Mouse (Mus musculus): ENCODE data around the gene Mapk6. TPM values are rescaled to one million over a fixed set of nuclear protein-coding genes. Genes with fewer than 3 reads are reported as not detected.

The Mapk6 gene
- total and polyA plus RNA-seq, 3 experiments = 19.6 to 91.0 (median 44.1) TPM

DNA sequence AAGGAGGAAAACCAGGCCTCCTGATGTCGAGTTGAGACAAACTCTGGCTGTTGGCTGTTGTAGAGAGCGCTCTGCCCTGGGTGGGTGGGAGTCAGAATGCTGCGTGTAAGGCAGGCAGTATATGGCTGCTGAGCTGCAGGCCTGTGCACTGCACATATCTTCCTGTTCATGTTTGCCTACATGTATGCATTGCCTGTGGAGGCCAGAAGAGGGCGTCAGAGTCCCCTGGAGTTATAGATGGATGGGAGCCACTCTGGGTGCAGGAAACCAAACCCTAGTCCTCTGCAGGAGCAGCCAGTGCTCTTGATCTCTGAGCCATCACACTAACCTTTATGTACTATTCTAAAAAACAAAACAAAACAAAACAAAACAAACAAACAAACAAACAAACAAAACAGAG is 75.4 kb downstream of the Mapk6 start:
- Histone ChIP-seq H3K4me3 (ENCODE audit: control insufficient read depth in 1 of 2, insufficient read depth in 1 of 2, low read depth in 2 of 2, low read length in 2 of 2) (no peak overlapping the region), H3K36me3 (ENCODE audit: control insufficient read depth in 1 of 2, insufficient read depth in 2 of 2, low read length in 2 of 2) (no peaks in the 10 kb centered on the region)

GRCm38 (mm10) chr9:75330821-75331220 is 79.0 kb downstream of the Mapk6 start:
- Histone ChIP-seq H3K4me3 (ENCODE audit: control insufficient read depth in 1 of 2, insufficient read depth in 1 of 2, low read depth in 2 of 2, low read length in 2 of 2) (no peak overlapping the region), H3K9me3 (replicated peaks; ENCODE audit: insufficient read depth, low read length) (no peaks in the 10 kb centered on the region), H3K4me1 (ENCODE audit: control insufficient read depth in 1 of 2, insufficient read depth in 2 of 2, low read length in 2 of 2) (no peaks in the 10 kb centered on the region), H3K27ac (ENCODE audit: control insufficient read depth, low read depth, low read length) (no peak overlapping the region), H3K36me3 (ENCODE audit: control insufficient read depth in 1 of 2, insufficient read depth in 2 of 2, low read length in 2 of 2) (no peaks in the 10 kb centered on the region), H3K9ac (ENCODE audit: control insufficient read depth, low read depth, low read length, poor library complexity, severe bottlenecking) (no peak overlapping the region), H3K79me2 (ENCODE audit: control insufficient read depth, insufficient read depth, low read length, poor library complexity) (no peaks in the 10 kb centered on the region), H3K27me3 (ENCODE audit: control insufficient read depth in 1 of 2, insufficient read depth in 2 of 2, low read length in 2 of 2) (no peaks in the 10 kb centered on the region)
- DNase-seq (ENCODE audit: low read depth, low spot score) = no peak
- TF ChIP-seq CHD1 (IDR thresholded peaks at IDR 0.05; ENCODE audit: low read depth, low read length) = no peak
- TF ChIP-seq RAD21 (IDR thresholded peaks at IDR 0.05; ENCODE audit: low read depth, low read length) = no peak
- TF ChIP-seq GABPA (IDR thresholded peaks at IDR 0.05; ENCODE audit: low read depth, low read length) = no peak
- TF ChIP-seq NRF1 (IDR thresholded peaks at IDR 0.05; ENCODE audit: insufficient read depth, low read depth, low read length, poor library complexity, severe bottlenecking) = no peak
- no peak for TF ChIP-seq SMC3 (IDR thresholded peaks at IDR 0.05; ENCODE audit: low read depth, low read length)
- TF ChIP-seq MAFK (IDR thresholded peaks at IDR 0.05; ENCODE audit: borderline replicate concordance, low read depth, low read length) = no peak
- no peak for TF ChIP-seq MYC (IDR thresholded peaks at IDR 0.05; ENCODE audit: low read depth, low read length)
- no peak for TF ChIP-seq RCOR1 (IDR thresholded peaks at IDR 0.05; ENCODE audit: low read depth, low read length)
- TF ChIP-seq MYB (IDR thresholded peaks at IDR 0.05; ENCODE audit: low read depth, low read length) = no peak
- no peak for TF ChIP-seq E2F4 (IDR thresholded peaks at IDR 0.05; ENCODE audit: borderline replicate concordance, low read depth, low read length)

More for the DNA sequence above, 75.4 kb downstream of the Mapk6 start:
- TF ChIP-seq SMC3 (IDR thresholded peaks at IDR 0.05; ENCODE audit: low read depth, low read length) (peak; percentile 24), UBTF (IDR thresholded peaks at IDR 0.05; ENCODE audit: borderline replicate concordance, insufficient read depth, low read depth, low read length) (no peak), GABPA (IDR thresholded peaks at IDR 0.05; ENCODE audit: low read depth, low read length) (no peak), SIN3A (IDR thresholded peaks at IDR 0.05; ENCODE audit: low read length) (no peak), RAD21 (IDR thresholded peaks at IDR 0.05; ENCODE audit: low read depth, low read length) (peak; percentile 18; the same call in 1 of the 2 replicates), NELFE (IDR thresholded peaks at IDR 0.05; ENCODE audit: low read depth, low read length) (no peak), NRF1 (IDR thresholded peaks at IDR 0.05; ENCODE audit: insufficient read depth, low read depth, low read length, poor library complexity, severe bottlenecking) (no peak), CTCF (IDR thresholded peaks at IDR 0.05 in 2 of 3, conservative IDR thresholded peaks at IDR 0.05 in 1 of 3; ENCODE audit: control insufficient read depth in 1 of 3, insufficient read depth in 1 of 3, low read depth in 2 of 3, low read length in 3 of 3, poor library complexity in 1 of 3, severe bottlenecking in 1 of 3) (peak; percentile 39 to 45 (median 44); a peak in 5 of 6 replicates)
- H3K9me3 ChIP-seq (replicated peaks; ENCODE audit: insufficient read depth, low read length) = no peaks in the 10 kb centered on the region
- H3K9ac ChIP-seq (ENCODE audit: control insufficient read depth, low read depth, low read length, poor library complexity, severe bottlenecking) = no peak overlapping the region
- DNase-seq (ENCODE audit: low read depth, low spot score) = peak; percentile 26
- H3K79me2 ChIP-seq (ENCODE audit: control insufficient read depth, insufficient read depth, low read length, poor library complexity) = no peaks in the 10 kb centered on the region
- no peaks in the 10 kb centered on the region for H3K27me3 ChIP-seq (ENCODE audit: control insufficient read depth in 1 of 2, insufficient read depth in 2 of 2, low read length in 2 of 2)
- H3K27ac ChIP-seq (ENCODE audit: control insufficient read depth, low read depth, low read length) = no peak overlapping the region
- no peaks in the 10 kb centered on the region for H3K4me1 ChIP-seq (ENCODE audit: control insufficient read depth in 1 of 2, insufficient read depth in 2 of 2, low read length in 2 of 2)

- Histone ChIP-seq H3K36me3 (ENCODE audit: control insufficient read depth in 1 of 2, insufficient read depth in 2 of 2, low read length in 2 of 2) (no peaks in the 10 kb centered on the region), H3K4me1 (ENCODE audit: control insufficient read depth in 1 of 2, insufficient read depth in 2 of 2, low read length in 2 of 2) (no peaks in the 10 kb centered on the region), H3K27me3 (ENCODE audit: control insufficient read depth in 1 of 2, insufficient read depth in 2 of 2, low read length in 2 of 2) (no peaks in the 10 kb centered on the region), H3K9ac (ENCODE audit: control insufficient read depth, low read depth, low read length, poor library complexity, severe bottlenecking) (no peak overlapping the region), H3K27ac (ENCODE audit: control insufficient read depth, low read depth, low read length) (no peak overlapping the region), H3K4me3 (ENCODE audit: control insufficient read depth in 1 of 2, insufficient read depth in 1 of 2, low read depth in 2 of 2, low read length in 2 of 2) (no peak overlapping the region), H3K79me2 (ENCODE audit: control insufficient read depth, insufficient read depth, low read length, poor library complexity) (no peaks in the 10 kb centered on the region), H3K9me3 (replicated peaks; ENCODE audit: insufficient read depth, low read length) (no peaks in the 10 kb centered on the region)
- no peak for TF ChIP-seq POLR2A (IDR thresholded peaks at IDR 0.05; ENCODE audit: control insufficient read depth in 1 of 2, insufficient read depth in 1 of 2, low read depth in 1 of 2, low read length in 2 of 2, poor library complexity in 1 of 2)
- no peak for DNase-seq (ENCODE audit: low read depth, low spot score)
Measured at GRCm38 (mm10) chr9:75328047-75328446, 81.8 kb downstream of the Mapk6 start.
